Mouse (Mus musculus) A20 (cell line): ENCODE results near the gene Zfp821.
A peak's percentile ranks its signal among the peaks of the same experiment; 100 is the strongest.

Source experiments
- DNase-seq: peaks from one replicate; pipeline ENCODE4 v3.0.0-alpha.2; 2011; ENCODE audit warnings: low read depth, low spot score

Zfp821 gene

GRCm38 (mm10) chr8:109705320-109706075 lies at the start of gene Zfp821:
Zfp821 (plus strand) TSS chr8:109705546.
- peak; percentile 97 for DNase-seq

DNA sequence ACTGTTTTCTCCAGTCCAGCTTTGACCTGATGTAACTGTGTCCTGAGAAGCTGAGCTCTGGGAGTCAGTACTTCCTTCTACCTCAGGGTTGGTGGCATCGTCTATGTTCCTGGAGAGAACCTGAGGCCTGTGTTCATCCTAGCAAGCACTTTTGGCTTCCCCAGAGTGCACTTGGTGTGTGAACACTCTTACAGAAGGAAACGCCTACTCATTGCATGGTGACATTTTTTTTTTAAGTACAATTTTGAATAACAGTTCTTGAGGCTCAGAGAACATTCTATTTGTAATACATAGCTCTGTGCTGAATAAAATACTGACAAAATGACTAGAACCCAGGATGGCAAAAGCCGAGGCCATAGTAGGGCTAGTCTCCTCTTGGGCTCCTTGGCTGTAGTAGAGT lies 48.5 kb upstream of the Zfp821 start:
- no peak for DNase-seq

DNA sequence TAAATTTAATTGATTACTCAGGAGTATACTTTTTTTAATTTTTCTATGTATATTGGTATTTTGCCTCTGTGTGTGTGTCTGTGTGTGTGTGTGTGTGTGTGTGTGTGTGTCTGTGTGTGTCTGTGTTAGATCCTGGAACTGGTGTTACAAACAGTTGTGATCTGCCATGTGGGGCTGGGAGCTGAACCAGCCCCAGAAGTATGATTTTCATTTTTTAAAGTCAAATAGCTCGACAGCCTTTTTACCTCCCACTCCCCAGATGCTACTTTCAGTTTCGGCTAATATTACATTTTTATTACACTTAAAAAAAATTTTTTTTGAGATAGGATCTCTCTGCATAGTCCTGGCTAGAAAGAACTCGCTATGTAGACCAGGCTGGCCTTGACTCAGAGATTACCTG lies 43.0 kb upstream of the Zfp821 start:
- no peak for DNase-seq

DNA sequence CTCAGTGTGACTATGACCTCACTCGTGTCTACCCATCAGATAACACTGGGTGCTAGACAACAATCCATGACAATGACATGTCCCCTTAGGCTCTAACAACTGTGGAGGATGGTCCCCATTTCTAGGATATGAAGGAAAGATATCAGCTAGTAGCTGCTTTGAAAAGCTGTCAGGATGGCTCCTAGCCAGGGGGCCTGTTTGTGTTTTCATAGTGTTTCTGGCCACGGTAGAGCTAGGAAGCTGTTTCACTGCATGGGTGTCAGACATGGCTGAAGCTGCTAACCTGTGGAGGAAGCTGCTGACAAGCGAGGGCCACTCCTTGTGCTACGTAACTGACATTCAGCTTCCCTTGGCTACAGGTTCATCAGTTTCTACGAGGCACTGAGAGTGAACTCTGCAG lies 38.7 kb upstream of the Zfp821 start:
- DNase-seq: no peak

- DNase-seq: no peak
Measured at GRCm38 (mm10) chr8:109672656-109673055, 32.7 kb upstream of the Zfp821 start.

DNA sequence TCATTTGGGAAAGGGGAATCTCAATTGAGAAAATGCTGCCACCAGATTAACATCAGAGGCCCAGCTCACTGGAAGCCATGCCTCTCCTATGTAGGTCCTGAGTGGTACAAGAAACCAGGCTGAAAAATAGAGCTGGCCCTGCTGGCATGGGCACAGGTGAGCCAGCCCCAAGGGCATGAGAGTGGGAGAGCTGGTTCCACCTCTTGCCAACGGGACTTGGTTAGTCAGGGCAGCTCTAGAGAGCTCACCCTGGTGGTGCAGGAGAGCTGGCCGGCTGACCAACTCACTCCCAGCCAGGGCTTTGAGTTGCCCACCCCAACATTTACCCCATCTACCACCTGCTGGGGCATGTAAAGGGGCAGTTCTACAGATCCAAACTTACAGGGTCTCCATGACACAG lies 31.8 kb upstream of the Zfp821 start:
- no peak for DNase-seq

DNA sequence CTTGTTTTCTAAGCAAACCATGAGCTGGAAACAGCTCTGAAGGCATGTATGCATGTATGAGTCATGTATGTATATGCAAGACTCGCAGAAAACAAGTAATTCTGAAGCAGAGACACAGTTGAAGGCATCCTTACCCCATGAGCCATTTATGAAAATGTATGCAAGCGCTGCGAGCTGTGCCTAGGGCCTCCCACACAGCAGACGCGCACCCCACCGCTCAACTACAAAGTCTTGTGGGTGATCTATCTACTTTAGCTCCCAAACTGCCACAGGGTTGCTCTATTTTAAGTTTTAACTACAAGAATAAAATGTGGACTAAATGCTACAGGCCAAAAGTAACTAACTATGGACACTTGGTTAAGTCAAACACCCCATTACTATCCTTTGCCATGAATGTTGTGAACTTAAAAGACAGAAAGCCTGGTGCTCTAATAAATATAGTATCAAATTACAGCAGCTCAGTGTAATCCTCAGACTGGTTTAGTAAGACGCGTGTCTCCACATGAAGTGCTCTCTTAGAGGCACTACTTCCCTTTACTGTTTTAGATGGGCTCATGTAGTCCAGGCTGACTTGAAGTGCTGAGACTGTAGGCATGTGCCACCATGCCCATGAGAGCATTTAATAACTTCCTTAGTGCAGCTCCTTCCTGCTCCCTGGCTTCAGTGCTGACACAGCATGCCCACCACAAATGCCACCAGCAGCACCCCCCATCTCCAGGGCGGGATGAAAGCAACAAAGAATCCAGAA lies 29.3 kb upstream of the Zfp821 start:
- no peak for DNase-seq

- DNase-seq: no peak
Measured at GRCm38 (mm10) chr8:109681535-109681934, 23.8 kb upstream of the Zfp821 start.

DNA sequence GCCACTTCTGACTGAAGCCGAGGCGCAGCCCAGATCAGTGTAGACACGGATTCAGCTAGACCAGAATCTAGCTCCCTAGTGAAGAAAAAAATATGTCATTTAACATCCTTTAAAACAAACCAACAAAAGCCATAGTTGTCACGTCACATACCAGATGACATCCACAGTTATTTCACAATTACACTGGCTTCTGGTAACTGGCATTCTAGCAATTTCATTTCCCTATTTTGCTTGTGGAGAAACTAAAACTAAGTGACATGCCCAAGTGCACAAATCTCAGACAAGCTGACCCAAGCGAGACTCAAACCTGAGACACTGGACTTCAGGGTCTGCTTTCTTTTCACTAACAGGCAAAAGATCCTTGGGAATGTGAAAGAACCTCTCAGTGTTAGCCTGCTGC lies 23.2 kb upstream of the Zfp821 start:
- DNase-seq: peak; percentile 52

DNA sequence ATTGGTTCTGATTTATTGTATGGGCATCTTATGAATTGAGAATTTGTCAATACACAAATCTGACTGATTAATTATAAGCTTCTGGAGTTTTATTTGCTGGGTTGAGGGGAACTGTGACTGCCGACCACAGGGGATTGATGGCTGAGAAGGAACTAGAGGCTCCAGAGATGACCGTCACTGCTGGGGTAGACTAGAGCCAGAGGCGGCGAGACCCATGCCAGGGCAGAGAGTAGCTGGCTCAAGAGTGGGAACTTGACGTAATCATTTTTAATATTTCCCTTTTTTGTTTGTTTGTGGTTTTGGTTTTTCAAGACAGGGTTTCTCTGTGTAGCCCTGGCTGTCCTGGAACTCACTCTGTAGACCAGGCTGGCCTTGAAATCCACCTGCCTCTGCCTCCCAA lies 18.1 kb upstream of the Zfp821 start:
- DNase-seq: no peak

DNA sequence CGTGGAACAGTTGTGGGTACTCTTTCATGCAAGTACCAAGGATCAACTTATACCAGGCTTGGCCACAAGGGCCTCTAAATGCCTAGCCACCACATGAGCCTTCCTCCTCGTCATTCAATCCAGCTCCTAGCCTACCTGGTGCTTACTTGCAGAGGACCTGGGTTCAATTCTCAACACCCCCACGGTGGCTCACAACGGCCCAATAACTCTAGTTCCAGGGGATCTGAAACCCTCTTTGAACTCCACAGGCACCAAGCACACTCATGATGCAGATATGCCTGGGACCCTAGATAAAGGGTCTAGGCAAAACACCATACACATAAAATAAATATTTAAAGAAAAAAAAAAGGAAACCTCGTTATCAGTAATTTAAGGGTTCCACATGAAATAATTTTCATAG lies 13.6 kb upstream of the Zfp821 start:
- DNase-seq: peak; percentile 71

DNA sequence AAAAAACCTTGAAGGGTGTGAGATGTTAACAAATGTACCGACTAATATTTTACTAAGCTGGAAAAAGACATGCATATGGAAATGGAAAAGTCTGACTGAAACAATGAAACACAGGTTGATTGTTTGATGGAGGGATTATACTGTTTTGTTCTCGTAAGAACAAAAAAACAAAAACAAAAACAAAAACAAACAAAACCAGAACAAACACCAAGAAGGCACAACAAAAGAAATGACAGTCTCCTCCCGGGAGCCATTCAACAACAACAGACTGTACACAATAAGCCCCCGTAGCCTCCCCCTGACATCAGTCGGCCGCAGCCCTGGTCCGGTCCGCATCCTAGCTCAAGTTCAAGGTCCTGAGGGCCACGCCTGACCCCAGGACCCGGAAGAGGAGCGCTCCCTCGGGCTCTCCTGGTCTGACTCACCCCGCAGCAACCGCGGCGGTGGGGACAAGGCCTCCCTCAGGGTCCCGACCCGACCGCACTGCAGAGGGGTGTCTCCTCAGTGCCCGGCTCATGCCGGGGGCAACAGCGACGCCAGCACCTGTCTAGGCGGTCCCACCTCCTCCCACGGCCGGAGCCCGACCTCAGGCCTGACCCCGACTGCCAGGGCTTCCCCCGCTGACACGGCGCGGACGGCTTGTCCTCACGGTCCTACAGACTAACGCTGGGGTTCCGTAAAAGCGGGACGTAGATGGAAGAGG lies 12.8 kb upstream of the Zfp821 start:
- DNase-seq: no peak

- DNase-seq: peak; percentile 100
Measured at GRCm38 (mm10) chr8:109693146-109693900, 12.0 kb upstream of the Zfp821 start, which contains the start of gene Ist1. Ist1 (minus strand) TSS chr8:109693260.

GRCm38 (mm10) chr8:109694154-109694553 lies 11.2 kb upstream of the Zfp821 start:
- no peak for DNase-seq

GRCm38 (mm10) chr8:109697754-109698153 lies 7.6 kb upstream of the Zfp821 start:
- DNase-seq: no peak

DNA sequence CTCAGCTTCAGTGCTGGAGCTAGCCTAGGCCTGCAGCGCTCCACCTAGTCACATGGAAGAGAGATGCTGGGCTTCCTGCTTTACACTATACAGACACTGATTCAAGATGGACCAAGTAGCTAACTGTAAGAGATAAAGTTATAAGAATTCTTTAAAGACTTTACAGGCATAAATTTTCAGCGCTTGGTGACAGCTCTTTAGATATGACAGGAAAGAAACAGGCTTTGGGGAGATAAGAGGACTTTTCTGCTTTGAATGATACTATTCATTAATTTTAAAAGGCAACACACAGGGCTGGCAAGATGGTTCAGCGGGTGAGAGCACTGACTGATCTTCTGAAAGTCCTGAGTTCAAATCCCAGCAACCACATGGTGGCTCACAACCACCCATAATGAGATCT lies 6.9 kb upstream of the Zfp821 start:
- no peak for DNase-seq

GRCm38 (mm10) chr8:109704565-109705319 lies 604 bp upstream of the Zfp821 start:
- DNase-seq: peak; percentile 63

- DNase-seq: peak; percentile 58
Measured at GRCm38 (mm10) chr8:109706076-109706873, 929 bp downstream of the Zfp821 start.

DNA sequence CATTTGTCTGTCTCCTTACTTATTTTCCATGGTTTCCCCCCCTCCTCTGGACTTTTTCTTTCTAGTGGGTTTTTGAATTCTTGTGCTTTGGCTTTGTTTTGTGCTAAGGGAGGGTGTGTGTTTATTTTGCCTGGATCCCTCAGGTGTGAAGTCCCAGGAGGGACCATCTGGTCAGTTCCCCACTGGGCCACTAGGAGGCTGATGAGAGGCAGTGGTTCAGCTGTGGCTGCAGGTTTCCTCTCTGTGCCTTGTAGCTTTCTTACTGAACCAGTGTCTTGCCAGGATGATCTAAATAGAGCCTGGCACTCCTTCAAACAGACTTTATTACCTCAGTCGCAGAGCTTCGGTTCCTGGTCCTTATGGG lies 1.5 kb downstream of the Zfp821 start:
- peak; percentile 90 for DNase-seq

GRCm38 (mm10) chr8:109707921-109708320 lies 2.6 kb downstream of the Zfp821 start:
- no peak for DNase-seq
